Mouse (Mus musculus): ENCODE data around the gene Sh3bp2.

DNA sequence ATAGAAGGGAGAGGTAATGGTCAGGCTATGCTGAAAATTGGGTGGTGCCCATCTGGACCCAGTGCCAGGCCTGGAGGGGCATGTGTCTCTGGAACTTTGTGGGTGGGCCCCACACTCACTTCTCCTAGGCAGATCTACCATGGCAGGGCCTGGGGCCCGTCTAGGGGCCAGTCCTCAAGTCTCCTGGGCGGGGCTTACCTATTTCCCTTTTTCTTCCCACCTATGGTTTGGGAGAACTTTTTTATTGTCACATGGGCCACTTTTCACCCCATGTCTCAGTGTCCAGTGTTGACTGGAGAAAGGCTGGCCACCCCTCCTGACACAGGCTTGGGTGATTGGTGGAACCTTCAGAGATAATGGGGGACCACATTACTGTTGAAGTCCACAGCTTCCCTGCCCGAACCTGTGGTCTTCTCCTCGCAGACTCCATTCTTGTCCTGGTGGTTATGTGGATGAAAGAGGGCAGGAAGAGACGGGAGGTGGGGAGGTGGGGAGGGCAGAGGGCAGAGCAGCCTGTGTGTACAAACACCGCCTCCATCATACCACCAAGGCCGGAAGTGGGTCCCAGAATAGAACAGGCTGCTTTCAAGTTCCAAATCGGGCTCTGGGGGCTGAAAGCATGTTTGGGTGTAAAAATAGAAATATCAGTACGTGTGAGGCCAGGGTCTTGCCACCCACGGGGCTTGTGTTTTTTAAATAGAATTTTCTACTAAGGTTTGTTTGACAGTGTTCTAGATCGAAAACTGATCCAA, 5.0 kb upstream of the Sh3bp2 start:
- TF ChIP-seq CTCF (IDR thresholded peaks at IDR 0.05 in 2 of 3, conservative IDR thresholded peaks at IDR 0.05 in 1 of 3; ENCODE audit: control insufficient read depth in 1 of 3, insufficient read depth in 1 of 3, low read depth in 2 of 3, low read length in 3 of 3, poor library complexity in 1 of 3, severe bottlenecking in 1 of 3), result no peak
- TF ChIP-seq POLR2AphosphoS2 (IDR thresholded peaks at IDR 0.05; ENCODE audit: low read length), result no peak
- TF ChIP-seq TBP (IDR thresholded peaks at IDR 0.05; ENCODE audit: low read depth, low read length), result no peak
- no peak for TF ChIP-seq ZC3H11A (IDR thresholded peaks at IDR 0.05; ENCODE audit: low read depth, low read length)
- TF ChIP-seq USF1 (IDR thresholded peaks at IDR 0.05; ENCODE audit: low read depth, low read length), result peak; percentile 65
- no peak for TF ChIP-seq POLR2A (IDR thresholded peaks at IDR 0.05; ENCODE audit: control insufficient read depth in 1 of 2, insufficient read depth in 1 of 2, low read depth in 1 of 2, low read length in 2 of 2, poor library complexity in 1 of 2)
- TF ChIP-seq ELF1 (IDR thresholded peaks at IDR 0.05; ENCODE audit: low read depth, low read length), result no peak

Measured in MEL (cell line).